Mouse (Mus musculus): ENCODE measurements around the gene Ltn1.

The Ltn1 gene

DNA sequence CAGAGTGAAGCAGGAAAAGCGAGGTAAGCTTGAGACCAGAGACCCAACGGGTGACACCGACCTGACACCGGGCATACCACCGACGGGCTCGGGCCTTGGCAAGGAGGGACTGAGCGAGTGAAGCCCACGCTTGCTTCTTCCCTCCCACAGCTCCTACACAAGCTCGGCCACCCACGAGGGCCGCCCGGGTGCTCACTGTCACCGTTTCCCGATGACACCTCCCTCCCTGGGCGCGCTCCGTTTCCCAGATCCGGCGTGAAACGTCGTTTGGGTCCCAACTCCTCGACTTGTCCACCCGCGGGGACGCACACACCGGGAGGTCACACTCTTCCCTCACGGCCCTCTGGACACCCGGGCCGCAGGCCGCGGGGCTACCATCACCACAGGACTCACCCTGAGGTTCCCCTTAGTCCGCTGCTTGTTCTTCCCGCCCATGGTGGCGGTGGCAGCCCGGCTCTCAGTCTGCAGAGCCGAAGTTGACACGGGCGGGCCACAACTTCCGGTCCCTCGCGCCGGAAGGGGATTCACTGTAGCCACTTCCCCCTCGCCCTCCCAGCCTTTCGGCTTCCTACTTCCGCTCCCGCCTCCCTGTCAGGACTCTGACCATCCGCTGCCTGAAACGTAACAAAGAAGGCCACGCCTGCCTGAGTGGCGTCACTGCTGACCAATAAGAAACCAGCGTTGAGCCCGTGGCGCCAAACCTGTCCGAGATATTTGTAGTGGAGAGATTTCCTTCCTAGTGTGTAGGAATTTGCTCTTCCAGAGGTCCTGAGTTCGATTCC lies at the start of gene Ltn1:
Gene Ltn1 (minus strand): TSS at position 580 of the 782 bp plus-strand sequence.
- DNase-seq = peak; percentile 96

DNA sequence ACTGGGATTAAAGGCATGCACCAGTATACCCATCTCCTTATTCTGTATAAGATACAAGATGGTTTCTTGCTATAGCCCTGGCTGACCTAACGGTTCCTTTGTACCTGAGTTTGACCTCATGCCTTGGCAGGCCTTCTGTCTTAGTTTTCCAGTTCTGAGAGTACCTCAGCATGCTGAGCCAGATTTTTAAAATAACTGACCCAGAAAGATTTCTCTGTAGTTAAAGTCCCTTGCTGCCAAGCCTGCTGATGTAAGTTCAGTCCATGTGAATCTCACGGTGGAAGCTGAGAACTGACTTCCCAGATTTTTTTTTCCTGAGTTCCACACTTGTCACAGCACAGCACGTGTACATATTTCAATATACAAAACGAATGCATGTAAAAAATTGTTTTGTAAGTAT lies 38.2 kb upstream of the Ltn1 start:
- DNase-seq = no peak

DNA sequence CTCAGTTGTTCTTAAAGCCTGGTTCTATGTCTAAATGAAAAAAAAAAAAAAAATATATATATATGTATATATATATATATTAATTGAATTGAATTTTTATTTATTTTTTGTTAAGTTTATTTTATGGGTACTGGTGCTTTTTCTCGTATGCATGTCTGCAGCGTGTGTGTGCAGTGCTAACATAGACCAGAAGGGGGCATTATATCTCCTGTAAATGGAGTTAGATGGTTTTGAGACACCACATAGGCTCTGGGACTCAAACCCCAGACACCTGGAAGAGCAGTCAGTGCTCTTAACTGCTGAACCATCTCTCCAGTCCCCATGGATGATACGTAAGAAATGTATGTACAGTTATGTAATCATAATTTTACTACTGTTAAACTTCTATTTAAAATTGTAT lies 26.3 kb upstream of the Ltn1 start:
- no peak for DNase-seq

DNA sequence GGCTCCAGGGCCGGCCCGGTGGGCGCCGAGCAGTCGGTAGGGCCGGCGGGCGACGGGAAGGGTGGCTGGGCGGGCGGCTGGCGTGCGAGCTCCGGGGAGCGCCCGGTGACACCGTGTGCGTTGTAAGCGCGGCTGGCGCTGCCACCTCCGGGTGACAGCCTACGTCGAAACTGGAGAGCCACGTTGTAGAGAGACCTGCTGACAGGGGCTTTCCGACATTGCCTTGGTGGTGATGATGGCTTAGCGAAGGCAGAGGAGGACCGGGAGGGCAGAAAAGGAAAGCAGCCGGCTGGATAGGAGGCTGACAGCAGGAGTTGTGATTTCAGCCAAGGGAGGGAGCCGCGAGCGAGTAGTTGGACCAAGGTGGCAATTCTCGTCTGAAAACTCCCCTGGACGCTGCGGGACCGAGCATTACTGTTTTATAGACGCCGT lies 22.8 kb upstream of the Ltn1 start:
- DNase-seq = no peak

DNA sequence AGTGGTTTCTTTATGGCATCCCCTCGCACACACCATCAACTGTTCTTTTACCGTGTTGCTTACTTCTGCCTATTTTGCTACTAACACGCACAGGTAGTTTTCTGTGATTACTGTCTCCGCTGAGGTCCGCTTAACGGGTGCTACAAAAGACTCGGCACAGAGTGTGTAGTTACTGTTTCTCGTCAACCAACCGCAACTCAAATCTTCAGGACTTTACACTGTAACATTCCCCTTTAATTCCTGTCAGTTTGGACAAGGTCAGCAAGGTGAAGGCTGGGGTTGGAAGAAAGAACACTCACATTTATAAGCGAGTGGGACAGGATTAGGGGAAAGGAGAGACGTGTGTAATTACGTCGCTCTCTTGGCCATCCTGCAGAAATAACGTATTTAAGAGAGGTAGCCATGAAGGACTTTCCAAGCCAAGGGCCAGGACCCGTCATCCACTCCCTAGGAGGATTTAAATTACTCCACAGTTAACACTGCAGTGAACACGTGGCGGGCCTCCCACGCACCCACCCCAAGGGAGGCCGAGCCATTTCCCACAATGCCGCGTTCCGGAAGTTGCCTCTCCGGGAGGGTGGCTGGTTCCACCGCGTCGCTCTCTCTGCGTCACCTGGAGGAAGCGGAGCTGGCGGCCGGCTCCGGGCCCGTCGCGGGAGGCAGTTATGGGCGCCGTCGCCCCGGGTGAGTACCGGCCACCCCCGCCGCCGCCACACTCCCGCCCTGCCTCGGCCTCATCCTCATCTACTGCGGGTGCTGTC lies 22.2 kb upstream of the Ltn1 start, which contains the start of gene Usp16:
Gene Usp16 (plus strand): TSS at position 285 of the 761 bp plus-strand sequence.
- peak; percentile 89 for DNase-seq

DNA sequence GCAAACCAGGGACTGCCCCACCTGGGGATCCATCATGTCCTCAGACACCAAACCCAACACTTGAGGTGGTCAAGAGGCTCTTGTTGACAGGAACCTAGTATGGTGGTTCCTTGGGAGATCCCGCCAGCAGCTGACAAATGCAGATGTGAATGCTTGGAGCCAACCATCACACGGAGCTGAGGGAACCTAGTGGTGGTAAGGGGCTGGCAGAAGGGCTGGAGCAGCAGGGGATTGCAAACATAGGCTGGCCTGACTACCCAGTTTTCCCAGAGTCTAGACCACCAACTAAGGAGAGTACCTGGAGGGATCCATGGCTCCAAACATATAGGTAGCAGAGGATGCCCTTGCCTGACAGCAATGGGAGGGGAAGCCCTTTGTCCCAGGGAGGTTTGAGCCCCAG lies 20.8 kb upstream of the Ltn1 start:
- DNase-seq = no peak

DNA sequence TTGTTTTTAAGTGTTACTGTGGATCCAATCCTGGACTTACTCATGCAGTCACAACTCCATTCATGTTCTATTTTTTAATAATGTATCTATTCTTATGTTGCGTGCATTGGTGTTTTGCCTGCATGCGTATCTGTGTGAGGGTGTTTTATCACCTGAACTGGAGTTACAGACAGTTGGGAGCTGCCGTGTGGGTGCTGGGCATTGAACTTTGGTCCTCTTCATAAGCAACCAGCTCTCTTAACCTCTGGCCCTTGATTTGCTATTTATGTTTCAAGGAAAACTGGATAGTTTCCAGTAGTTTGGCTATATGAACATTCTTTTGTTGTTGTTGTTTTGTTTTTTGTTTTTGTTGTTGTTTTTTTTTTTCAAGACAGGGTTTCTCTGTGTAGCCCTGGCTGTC lies 13.1 kb upstream of the Ltn1 start:
- no peak for DNase-seq

DNA sequence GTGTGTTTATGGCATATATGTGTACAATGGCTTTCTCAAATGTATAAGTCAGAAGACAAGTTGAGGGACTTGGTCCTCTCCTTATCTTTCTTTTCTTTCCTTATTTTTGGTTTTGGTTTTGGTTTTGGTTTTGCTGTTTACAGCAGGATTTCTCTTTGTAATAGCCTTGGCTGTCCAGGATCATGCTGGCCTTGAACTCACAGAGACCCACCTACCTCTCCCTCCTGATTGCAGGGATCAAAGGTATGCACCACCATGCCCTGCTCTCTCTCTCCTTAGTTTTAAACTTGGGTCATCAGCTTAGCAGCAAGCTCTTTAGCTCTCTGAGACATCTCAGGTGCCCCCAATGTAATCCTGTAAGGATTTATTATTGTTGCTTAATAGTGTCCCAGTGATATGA lies 12.7 kb upstream of the Ltn1 start:
- DNase-seq = no peak

DNA sequence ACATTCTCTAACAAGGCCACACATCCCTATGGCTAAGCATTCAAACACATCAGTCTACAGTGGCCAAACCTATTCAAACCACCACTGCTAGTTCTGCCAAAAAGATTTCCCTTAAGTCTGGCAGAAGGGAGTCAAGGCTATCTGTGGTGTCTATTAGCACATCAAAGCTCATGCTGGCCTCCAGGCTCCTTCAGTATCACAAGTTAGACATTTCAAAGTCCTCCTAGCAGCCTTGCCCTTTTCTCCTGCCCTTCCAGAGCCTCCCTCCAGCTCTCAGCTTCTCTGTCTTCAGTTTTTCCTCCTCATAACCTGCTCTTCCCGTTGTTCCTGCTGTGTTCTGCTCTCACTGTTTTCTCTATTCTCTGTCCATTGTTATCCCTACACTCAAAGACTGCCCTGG lies 11.7 kb upstream of the Ltn1 start:
- DNase-seq = no peak

DNA sequence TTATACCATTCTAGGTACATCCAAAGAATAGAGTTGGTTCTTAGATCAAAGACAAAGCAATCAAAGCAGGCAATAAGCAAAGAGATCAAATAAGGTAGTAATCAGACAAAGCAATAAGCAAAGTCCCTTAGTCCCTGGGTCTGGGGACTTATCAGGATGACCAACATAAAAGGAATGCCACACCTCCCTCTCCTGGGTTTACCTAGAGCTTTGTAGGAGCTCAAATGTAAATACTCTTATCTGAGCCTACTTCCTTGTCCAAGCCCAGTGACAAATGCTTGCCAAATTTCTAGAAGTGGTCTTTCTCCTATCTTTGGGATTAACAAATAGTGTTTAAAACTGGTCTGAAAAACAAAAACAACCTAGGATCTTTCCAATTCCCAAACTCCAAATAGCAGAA lies 10.8 kb upstream of the Ltn1 start:
- DNase-seq = no peak

DNA sequence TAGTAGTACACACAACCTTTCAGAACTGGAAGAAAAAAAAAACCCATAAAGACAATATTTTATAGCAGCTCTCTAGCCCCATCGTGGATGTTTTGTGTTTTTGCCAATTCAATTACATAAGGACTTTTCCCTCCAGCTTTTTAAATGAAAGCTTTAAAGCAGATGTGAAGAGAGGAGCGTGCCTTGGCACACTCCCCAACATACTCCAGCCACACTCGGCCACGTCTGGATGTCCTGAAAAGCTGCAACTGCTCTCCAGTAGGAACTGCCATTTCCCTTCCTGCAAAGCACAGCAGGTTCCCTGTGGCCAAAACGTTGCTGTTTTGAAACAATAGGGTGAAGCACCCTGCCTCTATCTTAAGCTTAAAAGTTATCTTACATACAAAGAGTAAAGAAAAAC lies 9.9 kb upstream of the Ltn1 start:
- DNase-seq = no peak

DNA sequence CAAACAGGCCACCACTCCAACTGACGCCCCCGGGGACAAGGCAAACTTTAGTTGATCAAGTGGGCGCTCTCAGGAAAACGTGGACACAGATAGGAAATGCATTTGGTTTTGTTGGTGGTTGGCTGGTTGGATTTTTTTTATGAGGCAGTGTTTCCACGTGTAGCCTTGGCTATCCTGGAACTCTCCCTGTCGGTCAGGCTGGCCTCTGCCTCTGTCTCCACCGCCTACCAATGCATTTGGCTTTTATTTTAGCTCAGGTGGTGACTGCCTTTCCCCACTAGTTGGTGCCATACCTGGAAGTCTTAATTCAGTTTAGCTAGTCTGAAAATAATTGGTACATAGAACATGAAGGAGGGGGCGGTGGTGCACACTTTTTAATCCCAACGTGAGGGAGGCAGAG lies 8.7 kb upstream of the Ltn1 start:
- no peak for DNase-seq

DNA sequence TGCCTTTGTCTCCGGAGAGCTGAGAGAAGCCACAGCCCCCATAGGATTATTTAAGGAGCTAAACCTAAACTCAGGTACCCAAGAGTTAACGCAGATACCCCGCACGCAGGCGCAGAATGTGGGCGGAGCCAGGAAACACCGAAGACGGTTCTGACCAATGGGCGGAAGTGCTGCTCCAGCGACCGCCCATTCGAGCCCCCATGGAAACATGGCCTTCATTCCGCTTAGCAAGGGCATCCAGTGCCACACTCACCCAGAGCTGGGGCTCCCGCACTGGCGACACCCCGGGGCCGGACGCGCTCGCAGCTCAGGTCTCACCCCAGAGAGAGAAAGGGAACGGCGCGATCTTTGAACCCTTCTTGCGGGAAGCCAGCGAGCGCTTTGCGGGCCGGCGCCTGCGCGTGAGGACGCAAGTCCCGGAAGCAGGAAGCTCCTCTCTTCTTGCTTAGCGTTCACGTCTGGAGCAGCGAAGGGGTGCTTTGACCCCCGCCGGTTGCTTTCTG lies 7.8 kb upstream of the Ltn1 start, which contains the start of gene Rwdd2b:
Gene Rwdd2b (minus strand): TSS at position 390 of the 503 bp plus-strand sequence.
- peak; percentile 90 for DNase-seq

DNA sequence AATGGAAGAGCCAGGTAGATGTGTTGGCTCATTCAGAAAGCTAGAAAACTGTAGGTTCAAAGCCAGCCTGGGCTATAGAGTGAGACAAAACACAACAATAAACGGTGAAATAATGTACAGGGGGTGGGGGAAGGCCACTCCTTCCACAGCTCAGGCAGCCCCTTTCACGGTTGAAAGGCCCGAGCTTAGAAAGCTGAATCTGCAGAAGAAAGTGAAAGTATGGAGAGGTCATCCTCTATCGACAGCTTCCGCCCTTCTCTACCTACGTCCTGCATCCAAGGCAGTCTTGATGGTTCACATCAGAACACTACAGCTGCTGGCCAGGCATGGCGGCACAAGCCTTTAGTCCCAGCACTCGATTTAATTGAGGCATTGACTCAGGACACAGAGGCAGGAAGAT lies 6.3 kb upstream of the Ltn1 start:
- DNase-seq = no peak

DNA sequence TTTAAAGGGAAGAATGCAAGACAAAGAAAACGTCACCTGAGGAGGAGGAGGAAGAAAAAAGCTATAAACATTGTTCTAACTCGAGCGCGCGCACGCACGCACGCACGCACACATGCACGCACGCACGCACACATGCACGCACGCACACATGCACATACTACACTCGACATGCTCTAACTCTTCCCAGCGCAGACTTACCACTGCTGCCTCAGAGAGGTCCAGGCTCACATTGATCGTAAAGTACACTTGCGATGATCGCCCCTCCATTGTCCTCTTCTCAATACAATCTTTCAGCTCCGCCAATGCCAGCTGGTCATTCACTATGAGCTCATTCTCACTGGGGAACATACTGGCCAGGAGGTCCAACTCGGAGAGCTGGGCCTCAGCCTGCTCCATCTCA lies 4.7 kb upstream of the Ltn1 start:
- no peak for DNase-seq

DNA sequence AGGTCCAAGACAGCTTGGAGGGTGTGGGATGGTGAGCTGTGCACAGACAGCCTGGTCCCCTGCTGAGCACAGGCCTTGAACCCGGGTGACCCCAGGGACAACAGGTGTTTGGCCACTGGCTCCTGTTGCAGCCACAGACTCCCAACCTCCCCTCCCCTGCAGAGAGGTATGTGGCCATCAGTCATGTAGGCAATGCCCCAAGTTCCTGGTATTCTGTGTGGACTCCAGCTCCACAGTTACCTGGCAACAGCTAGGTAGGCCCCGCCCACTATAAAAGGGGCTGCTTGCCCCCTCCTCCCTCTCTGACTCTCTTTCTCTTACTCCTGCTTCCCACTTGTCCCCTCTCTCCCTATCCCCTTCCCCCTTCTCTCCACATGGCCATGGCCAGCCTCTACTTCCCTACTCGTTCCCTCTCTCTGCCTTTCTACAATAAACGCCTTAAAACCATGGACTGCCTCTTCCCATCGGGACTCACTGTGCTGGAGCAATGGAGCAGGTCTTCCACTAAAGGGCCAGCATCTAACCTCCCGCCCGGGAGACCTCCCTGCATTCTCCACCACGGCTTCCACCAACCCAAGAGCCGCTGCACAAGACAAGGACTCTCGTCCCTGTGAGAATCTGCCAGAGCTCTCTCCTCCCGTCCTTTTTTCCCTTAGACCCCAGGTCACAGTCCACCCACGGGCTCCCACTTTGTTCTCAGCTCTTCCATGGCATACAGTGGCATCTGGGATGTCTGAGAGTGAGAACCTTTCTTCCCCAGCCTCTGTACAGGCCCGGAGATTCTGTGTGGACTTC lies 3.2 kb upstream of the Ltn1 start:
- no peak for DNase-seq

DNA sequence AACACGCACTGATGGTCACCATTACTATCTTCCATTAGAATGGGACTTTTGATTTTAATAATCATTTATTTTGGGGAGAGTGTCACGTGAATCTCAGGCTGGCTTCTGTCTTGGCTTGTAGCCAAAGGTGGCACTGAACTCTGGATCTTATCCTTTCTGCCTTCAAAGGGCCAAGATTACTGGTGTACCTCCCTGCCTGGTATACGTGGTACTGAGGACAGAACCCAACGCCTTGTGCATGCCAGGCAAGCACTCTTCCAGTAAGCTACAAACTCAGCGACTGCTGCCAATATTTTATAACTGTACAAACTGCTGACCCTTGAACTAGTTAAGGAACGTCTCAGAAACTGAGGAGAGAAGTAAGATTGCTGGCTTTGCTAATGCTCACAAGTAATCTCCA lies 2.5 kb upstream of the Ltn1 start:
- no peak for DNase-seq

DNA sequence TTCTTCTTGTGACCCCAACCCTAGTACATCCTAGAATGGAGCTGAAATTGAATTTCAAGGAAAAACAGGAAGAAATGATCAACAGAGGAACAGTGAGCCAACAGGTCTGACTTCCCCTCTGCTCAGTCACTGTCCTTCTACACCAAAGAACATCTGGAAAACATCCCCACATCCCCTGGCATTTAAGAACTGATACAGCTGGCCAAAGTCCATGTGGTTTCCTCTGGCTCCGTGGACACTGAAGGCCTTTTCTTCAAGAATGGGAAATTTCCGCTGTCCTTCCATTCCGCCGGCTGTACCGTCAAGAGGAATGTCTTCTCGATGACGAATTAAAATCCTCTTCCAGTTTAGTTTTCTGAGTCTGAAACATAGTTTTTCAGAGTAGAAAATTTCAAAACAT lies 1.9 kb upstream of the Ltn1 start:
- no peak for DNase-seq

DNA sequence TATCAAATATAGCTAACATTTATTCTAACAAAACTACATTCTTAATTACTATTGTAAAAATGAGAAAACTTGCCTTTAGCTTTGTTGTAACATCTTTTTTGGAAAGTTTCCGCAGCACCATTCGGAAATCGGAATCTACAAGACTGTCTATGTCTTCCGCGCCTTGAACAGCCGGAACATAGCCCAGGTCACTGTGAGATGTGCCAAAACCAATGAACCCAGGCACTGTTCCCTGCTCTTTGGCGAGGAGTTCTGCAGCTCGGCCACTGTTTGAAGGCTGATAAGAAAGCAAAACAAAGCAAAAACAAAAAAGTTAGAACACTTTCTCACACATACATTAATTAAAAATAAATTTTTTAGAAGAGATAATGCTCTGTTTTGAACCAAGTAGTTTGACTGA lies 4.9 kb downstream of the Ltn1 start:
- no peak for DNase-seq

DNA sequence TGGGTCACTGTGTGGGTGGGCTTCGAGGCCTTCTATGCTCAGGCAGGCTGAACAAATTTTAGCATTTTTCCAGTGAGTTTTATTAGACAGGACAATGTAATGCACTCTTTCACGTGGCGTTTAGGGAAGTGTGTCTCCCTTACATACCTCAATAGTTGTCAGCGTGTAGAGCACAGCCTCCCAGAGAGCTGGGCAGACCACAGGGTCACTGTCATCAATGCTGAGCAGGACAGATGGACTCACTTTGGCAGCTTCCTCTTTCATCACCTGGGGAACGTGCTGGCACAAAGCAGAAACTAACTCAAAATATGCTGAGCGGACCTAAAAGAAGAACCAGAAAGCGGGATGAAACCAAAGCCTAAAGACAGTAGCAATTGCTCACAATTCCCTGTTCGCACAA lies 11.8 kb downstream of the Ltn1 start:
- DNase-seq = no peak

DNA sequence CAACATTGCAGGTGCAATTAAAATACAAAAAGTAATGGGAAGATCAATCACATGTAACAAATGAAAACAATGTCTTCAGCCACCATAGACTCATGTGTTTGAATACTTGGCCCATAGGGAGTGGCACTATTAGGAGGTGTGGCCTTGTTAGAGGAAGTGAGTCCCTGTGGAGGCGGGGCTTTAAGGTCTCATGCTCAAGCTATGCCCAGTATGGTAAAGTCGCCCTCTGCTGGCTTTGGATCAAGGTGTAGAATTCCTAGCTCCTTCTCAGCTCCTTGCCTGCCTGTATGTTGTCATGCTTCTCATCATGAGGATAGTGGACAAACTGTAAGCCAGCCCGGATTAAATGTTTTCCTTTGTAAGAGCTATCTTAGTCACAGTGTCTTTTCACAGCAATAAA lies 27.4 kb downstream of the Ltn1 start:
- no peak for DNase-seq

DNA sequence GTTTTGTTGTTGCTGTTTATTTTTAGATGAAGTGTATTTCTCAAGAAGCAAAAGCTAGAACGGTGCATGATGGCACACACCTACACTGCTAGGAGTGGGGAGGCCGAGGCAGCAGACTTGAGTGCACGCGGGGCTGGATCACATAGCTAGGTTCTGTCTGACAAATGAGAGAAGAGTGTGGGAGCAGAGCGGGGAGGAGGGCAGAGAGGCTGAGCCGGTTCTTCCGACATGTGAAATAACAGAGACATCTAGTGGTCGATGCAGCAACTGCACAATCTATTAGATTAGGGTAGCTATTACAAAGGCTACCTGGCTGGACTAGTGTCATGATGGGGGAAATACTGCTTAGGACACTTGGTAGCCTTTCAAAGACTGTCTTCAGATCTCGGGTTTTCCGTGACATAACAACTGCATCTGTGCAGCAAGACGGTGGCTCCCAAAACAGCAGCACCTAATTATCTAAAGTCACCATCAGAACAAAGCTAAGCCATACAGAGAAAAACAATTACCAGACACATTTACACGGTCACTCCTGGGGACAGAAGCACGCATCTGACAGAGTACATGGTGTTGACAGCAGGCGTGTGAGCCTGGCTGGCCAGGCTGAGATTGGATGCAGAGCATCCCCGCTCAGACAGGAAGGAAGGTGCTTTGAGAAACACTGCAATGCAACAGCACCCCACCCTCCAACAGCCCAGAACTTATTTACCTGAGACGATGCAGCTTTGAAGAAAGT lies 38.4 kb downstream of the Ltn1 start:
- peak; percentile 59 for DNase-seq

Data from right cerebral cortex, postnatal 4 days (tissue).